Mouse (Mus musculus) cerebellum, adult 2 months (tissue): Measurements from ENCODE around the gene Ltbp1. TPM values are rescaled to one million over a fixed set of nuclear protein-coding genes. Genes with fewer than 3 reads are reported as not detected.

ENCODE experiments used
- DNase-seq, 2 experiments: peaks; one replicate each; pipeline ENCODE4 v3.0.0; 2021
- H3K27ac ChIP-seq: fragments of 200-500 bp; 2 replicates; pipeline ENCODE4 v1.5.1; 2012; ENCODE audit warnings: low read length, control low read depth, inconsistent platforms; ENCODE audit not compliant: insufficient read depth
- H3K27me3 ChIP-seq: fragments of 200-500 bp; 2 replicates; pipeline ENCODE4 v1.6.1; 2012; ENCODE audit warnings: inconsistent platforms, mild to moderate bottlenecking, low read length, moderate library complexity; ENCODE audit not compliant: control insufficient read depth, insufficient read depth
- H3K4me1 ChIP-seq: fragments of 200-500 bp; 2 replicates; pipeline ENCODE4 v1.6.1; 2011; ENCODE audit warnings: low read length; ENCODE audit not compliant: control insufficient read depth, insufficient read depth
- H3K4me3 ChIP-seq: fragments of 200-500 bp; replicated peaks from 2 replicates; pipeline ENCODE3; 2011; ENCODE audit warnings: mild to moderate bottlenecking, low read depth, low read length, control low read depth; ENCODE audit not compliant: insufficient read depth
- CTCF ChIP-seq: fragments of 200-500 bp; IDR thresholded peaks from 2 replicates; pipeline ENCODE4 v1.5.1; 2011; ENCODE audit warnings: low read depth, mild to moderate bottlenecking, control low read depth, low read length, moderate library complexity, borderline replicate concordance; ENCODE audit not compliant: insufficient read depth
- POLR2A ChIP-seq: fragments of 200-500 bp; IDR thresholded peaks from 2 replicates; pipeline ENCODE4 v1.6.1; 2011; ENCODE audit warnings: low read length, control low read depth, borderline replicate concordance; ENCODE audit not compliant: insufficient read depth
- WGBS: fragments of 180-500 bp; shearing (Covaris S2); methylation state at CpG from one replicate; pipeline ENCODE4 v1.1.7; 2018; 5-methylcytosine and 5-hydroxymethylcytosine counted together
- polyA plus RNA-seq: library from polyadenylated mRNA; depleted of rRNA; stranded (reverse); fragments of >200 nt; gene quantifications from 2 replicates; pipeline ENCODE4 v1.2.3, GENCODE M21; 2012

Gene Ltbp1
- polyA plus RNA-seq, 1 experiment: 1.8 TPM

DNA sequence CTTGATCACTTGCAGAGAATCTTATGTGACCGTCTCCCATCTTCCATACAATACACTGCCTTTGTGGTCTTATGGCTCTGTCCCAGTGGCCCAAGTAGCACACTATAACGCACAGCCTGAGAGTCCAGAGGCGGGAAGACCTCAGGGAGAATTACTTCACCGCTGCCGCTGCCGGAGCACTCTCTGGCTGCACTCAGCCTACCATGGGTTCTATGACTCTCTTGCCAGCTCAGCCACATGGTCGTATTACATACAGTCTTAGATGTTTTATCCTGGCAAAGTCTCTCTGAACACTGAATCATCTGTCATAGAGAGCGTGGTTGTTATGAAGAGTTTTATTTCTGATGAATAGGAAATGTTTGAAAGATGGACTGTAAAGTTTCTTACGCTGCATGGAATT is 89.2 kb downstream of the Ltbp1 start:
- TF ChIP-seq CTCF: no peak
- TF ChIP-seq POLR2A: no peak
- no peak for DNase-seq
- 72% methylated on average over 9 of the region's 9 CpGs for WGBS
- Histone ChIP-seq H3K4me3 (no peak overlapping the region), H3K27ac (no peak overlapping the region), H3K27me3 (no peaks in the 10 kb centered on the region), H3K4me1 (no peaks in the 10 kb centered on the region)

DNA sequence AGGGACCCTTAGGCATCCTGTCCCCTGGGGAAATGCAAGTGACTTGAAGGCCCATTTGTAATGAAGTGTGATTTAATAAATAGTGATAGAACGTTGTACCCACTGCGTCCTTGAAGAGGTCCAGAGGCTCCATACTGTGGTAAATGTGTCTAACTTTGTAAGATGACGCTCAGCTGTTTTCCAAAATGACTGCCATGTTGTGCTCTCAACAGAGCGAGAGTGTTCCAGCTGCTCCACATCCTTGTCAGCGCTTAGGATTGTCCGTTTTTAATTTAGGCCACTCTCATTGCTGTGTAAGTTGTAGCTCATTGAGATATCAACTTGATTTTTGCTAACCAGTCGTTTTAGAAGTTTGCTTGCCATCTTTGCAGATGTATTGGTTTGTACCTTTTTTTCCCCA is 91.4 kb downstream of the Ltbp1 start:
- WGBS: 43% methylated on average over 7 of the region's 7 CpGs
- no peak overlapping the region for H3K27ac ChIP-seq
- no peaks in the 10 kb centered on the region for H3K27me3 ChIP-seq
- no peak for TF ChIP-seq CTCF
- no peak for TF ChIP-seq POLR2A
- no peaks in the 10 kb centered on the region for H3K4me1 ChIP-seq
- H3K4me3 ChIP-seq: no peak overlapping the region
- no peak for DNase-seq

DNA sequence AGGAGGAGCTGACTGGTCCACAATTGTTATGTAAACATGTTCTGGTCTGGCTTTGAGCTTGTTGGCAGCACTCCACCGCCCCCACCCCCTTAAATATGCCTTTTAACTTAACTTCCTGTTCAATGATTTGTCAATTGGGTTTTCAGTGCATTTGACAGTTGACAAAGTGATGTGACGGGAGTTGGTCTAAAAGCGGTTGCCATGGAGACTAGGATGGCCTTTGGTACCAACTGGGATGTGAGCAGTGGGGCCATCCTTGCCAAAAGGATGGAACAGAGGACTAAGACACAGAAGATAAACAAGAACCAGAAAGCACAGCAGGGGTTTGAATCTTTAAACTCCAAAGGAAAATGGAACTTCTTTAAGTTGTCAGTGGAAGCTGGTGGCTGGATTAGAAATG is 92.0 kb downstream of the Ltbp1 start:
- 36% methylated on average over 3 of the region's 3 CpGs for WGBS
- Histone ChIP-seq H3K27me3 (no peaks in the 10 kb centered on the region), H3K4me1 (no peaks in the 10 kb centered on the region), H3K4me3 (no peak overlapping the region), H3K27ac (no peak overlapping the region)
- no peak for DNase-seq
- no peak for TF ChIP-seq POLR2A
- no peak for TF ChIP-seq CTCF

DNA sequence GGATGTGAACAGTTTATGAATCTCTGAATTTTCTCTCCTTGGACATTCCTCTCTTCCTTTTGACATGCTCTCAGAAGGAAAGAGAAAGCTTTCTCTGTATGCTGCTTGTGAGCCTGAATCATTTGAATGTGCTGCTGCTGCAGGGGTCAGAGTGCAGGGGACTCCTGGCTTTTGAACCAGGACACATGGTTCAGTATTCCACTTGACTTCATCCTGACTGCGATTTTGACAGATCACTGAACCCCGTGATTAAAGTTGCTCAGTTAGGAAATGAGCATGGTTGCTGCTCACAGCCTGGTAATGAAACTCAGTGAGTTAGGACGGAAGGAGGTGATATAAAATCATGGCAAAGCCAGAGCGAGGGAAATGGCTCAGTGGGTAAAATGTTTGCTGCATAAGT is 95.8 kb downstream of the Ltbp1 start:
- TF ChIP-seq POLR2A (no peak), CTCF (no peak)
- 21% methylated on average over 4 of the region's 4 CpGs for WGBS
- DNase-seq: no peak

DNA sequence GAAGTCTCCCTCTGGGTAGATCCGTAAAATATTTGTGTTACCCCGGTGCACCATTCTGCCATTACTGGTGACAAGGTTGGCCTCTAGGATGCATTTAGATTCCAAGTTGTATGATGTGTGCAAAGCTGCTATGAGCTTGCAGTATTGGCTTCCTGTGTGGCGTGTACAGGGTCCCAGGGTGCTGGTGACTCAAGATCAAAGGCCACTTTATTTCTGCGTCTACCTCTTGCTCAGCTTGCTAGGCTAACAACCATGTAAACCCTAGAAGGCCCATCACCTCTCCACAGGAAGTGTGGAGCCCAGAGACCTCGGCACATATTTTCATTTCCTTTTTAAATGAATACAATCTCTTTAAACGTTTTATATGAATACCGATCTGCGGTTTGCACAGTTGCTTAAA is 96.6 kb downstream of the Ltbp1 start:
- H3K27ac ChIP-seq: no peak overlapping the region
- H3K4me1 ChIP-seq: no peaks in the 10 kb centered on the region
- H3K4me3 ChIP-seq: no peak overlapping the region
- no peaks in the 10 kb centered on the region for H3K27me3 ChIP-seq
- DNase-seq: no peak
- 92% methylated on average over 8 of the region's 8 CpGs for WGBS
- no peak for TF ChIP-seq POLR2A
- TF ChIP-seq CTCF: no peak

More for the DNA sequence above, 95.8 kb downstream of the Ltbp1 start:
- no peaks in the 10 kb centered on the region for H3K27me3 ChIP-seq
- H3K4me3 ChIP-seq: no peak overlapping the region
- H3K4me1 ChIP-seq: no peaks in the 10 kb centered on the region
- no peak overlapping the region for H3K27ac ChIP-seq

DNA sequence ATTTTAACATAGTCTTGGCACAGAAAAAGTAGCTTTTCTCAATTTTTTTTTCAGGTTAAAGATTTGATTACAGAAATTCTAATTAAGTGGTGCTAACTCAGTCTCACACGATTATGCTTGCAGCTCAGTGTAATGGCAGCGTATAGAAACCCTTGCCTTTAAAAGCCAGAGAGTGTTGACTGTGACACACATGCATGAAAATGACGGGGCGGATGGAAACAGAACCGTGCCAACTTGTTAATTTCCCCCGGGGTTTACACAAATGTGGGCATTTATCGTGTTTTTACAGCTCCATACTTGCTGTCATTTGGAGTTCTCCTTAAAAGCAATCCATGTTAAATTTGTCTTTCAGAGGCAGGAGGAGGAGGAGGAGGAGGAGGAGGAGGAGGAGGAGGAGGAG is 102.0 kb downstream of the Ltbp1 start:
- no peak for DNase-seq
- no peaks in the 10 kb centered on the region for H3K27me3 ChIP-seq
- WGBS: 12% methylated on average over 7 of the region's 7 CpGs
- H3K27ac ChIP-seq: no peak overlapping the region
- H3K4me1 ChIP-seq: no peaks in the 10 kb centered on the region
- TF ChIP-seq POLR2A (no peak), CTCF (no peak)
- no peak overlapping the region for H3K4me3 ChIP-seq

DNA sequence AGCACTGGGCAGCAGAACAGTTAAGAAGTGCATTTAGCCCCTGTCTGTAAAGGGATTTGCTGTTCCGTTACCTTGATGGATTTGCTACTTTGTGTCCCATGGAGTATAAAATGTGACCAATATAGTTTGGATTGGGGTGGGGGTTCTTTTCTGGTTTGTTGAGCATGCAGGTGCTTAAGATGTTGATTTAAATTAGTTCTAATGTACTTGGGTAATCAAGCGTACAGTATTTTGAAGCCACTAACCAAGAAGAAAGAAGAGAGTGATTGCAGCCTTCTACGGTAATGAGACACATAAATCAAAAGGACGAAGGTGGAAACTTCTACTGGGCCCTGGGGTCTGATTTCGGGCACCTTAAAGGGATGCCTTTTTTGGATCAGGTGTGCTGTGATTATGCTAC is 102.5 kb downstream of the Ltbp1 start:
- DNase-seq: no peak
- no peaks in the 10 kb centered on the region for H3K4me1 ChIP-seq
- H3K4me3 ChIP-seq: no peak overlapping the region
- TF ChIP-seq POLR2A (no peak), CTCF (no peak)
- H3K27ac ChIP-seq: no peak overlapping the region
- H3K27me3 ChIP-seq: no peaks in the 10 kb centered on the region
- 39% methylated on average over 5 of the region's 5 CpGs for WGBS

DNA sequence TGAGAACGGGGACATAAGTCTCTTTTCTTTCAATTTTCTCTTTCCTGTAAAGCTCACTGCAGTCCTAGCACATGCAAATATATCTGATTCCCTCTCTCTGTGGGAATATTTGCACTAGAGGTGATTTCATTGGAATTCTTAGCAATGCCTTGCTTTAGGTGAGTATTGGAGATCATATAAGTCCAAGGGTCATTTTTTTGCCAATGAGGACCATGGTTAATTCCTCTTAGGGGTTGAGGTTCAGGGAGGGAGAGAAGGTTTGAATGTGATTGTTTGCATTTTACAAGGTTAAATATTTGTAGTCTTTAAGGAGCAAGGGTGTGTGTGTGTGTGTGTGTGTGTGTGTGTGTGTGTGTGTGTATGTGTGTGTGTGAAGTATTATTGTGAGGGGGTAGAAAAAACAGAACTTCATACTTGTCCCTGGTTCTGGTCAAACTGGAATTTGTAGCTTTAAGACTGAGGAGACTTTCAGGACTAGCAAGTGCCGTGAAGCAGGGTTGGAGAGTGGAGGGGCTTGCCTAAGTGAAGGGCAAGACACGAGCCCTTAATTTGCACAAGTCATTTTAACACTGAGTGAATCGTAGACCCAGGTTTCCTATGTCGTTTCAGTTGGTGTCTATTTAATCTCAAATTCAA is 103.8 kb downstream of the Ltbp1 start:
- Histone ChIP-seq H3K4me3 (no peak overlapping the region), H3K4me1 (no peaks in the 10 kb centered on the region), H3K27me3 (no peaks in the 10 kb centered on the region), H3K27ac (no peak overlapping the region)
- no peak for DNase-seq
- TF ChIP-seq POLR2A (no peak), CTCF (no peak)
- 74% methylated on average over 5 of the region's 5 CpGs for WGBS
